Mouse (Mus musculus) spleen, adult 2 months (tissue): Measurements from ENCODE around the gene Nsun2. TPM values are rescaled to one million over a fixed set of nuclear protein-coding genes. Genes with fewer than 3 reads are reported as not detected.
"Not testable (repeated sequence)": the region's sequence is repeated elsewhere in the genome, so short reads cannot be mapped to it uniquely, and the experiment has no call there.

Source experiments
- DNase-seq, 2 experiments: peaks; one replicate each; pipeline versions ENCODE4 v3.0.0 to v3.0.0-alpha.2; 2012 to 2021; ENCODE audit warnings: low spot score in 2 of 2, low read depth in 1 of 2
- H3K27ac ChIP-seq: fragments of 200-500 bp; 2 replicates; pipeline ENCODE4 v1.5.1; 2012; ENCODE audit warnings: low read length, inconsistent platforms; ENCODE audit not compliant: insufficient read depth
- H3K27me3 ChIP-seq: fragments of 200-500 bp; 2 replicates; pipeline ENCODE4 v1.6.1; 2012; ENCODE audit warnings: mild to moderate bottlenecking, moderate library complexity, low read length, inconsistent platforms; ENCODE audit not compliant: control insufficient read depth, insufficient read depth
- H3K36me3 ChIP-seq: fragments of 200-500 bp; 2 replicates; pipeline ENCODE4 v1.6.1; 2012; ENCODE audit warnings: mild to moderate bottlenecking, low read length, inconsistent platforms; ENCODE audit not compliant: control insufficient read depth, insufficient read depth
- H3K4me1 ChIP-seq: fragments of 200-500 bp; 2 replicates; pipeline ENCODE4 v1.6.1; 2011; ENCODE audit warnings: inconsistent platforms; ENCODE audit not compliant: control insufficient read depth, insufficient read depth, insufficient read length
- H3K4me3 ChIP-seq: fragments of 200-500 bp; 2 replicates; pipeline ENCODE4 v1.5.1; 2011; ENCODE audit warnings: mild to moderate bottlenecking, inconsistent platforms; ENCODE audit not compliant: insufficient read depth, insufficient read length; ENCODE audit errors: extremely low read depth
- CTCF ChIP-seq: fragments of 200-500 bp; IDR thresholded peaks from 2 replicates; pipeline ENCODE4 v1.5.1; 2011; ENCODE audit warnings: mild to moderate bottlenecking, inconsistent platforms; ENCODE audit not compliant: insufficient read depth, insufficient read length, insufficient replicate concordance; ENCODE audit errors: extremely low read depth
- POLR2A ChIP-seq: fragments of 200-500 bp; IDR thresholded peaks from 2 replicates; pipeline ENCODE4 v1.6.1; 2011; ENCODE audit warnings: low read depth, low read length, inconsistent platforms
- WGBS: fragments of 180-500 bp; shearing (Covaris S2); methylation state at CpG from one replicate; pipeline ENCODE4 v1.1.7; 2018; 5-methylcytosine and 5-hydroxymethylcytosine counted together
- polyA plus RNA-seq: library from polyadenylated mRNA; depleted of rRNA; stranded (reverse); fragments of >200 nt; gene quantifications from 2 replicates; pipeline ENCODE4 v1.2.3, GENCODE M21; 2012

The Nsun2 gene
- polyA plus RNA-seq, 1 experiment = 43.2 TPM

DNA sequence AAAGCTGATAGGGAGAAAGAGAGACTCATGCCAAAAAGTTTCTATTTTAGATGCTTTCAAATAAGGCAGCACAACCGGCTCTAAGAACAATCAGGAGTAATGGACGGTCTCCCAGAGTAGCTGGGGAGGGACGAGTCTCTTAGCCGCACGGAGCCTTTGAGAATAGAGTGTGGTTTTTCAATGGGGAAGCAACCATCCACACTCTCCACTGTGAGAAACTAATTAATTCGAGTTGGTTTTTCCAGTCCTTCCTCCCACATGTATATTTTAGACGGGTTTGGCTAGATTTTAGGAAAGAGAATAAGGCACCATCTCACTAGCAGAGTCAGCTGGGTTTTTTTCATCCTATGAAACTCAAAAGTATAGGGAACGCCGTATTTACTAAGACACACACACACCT is 28.5 kb downstream of the Nsun2 start:
- Histone ChIP-seq H3K27me3 (no peaks in the 10 kb centered on the region), H3K4me1 (no peaks in the 10 kb centered on the region), H3K36me3 (no peaks in the 10 kb centered on the region), H3K4me3 (no peak overlapping the region), H3K27ac (no peak overlapping the region)
- TF ChIP-seq CTCF = no peak
- no peak for TF ChIP-seq POLR2A
- 86% methylated on average over 9 of the region's 9 CpGs for whole genome bisulfite sequencing
- no peak for DNase-seq

- 88% methylated on average over 12 of the region's 12 CpGs for WGBS
- no peaks in the 10 kb centered on the region for H3K4me1 ChIP-seq
- no peak for TF ChIP-seq CTCF
- TF ChIP-seq POLR2A = no peak
- no peak overlapping the region for H3K4me3 ChIP-seq
- no peaks in the 10 kb centered on the region for H3K27me3 ChIP-seq
- H3K36me3 ChIP-seq = no peaks in the 10 kb centered on the region
- DNase-seq = no peak
- H3K27ac ChIP-seq = no peak overlapping the region
These were observed 29.4 kb downstream of the Nsun2 start for GRCm38 (mm10) chr13:69562654-69563574.

DNA sequence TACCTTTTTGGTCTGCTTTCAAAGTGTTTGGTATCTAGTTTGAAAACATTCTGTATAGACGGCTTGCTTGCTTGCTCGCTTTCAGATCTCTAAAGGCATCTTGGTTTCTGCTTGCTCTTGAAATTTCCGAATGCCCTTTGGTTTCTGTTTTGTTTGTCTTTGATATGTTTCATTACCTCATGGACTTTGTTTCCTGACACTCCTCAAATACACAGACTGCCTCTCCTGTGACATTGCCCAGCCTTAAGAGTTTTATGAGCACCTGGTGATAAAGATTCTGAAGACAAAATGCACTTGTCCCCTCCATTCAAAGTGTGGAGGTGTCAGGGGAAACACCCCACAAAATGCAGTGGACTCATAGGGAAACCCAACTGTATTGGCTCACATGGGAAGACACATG is 30.4 kb downstream of the Nsun2 start:
- WGBS = 77% methylated on average over 3 of the region's 3 CpGs
- H3K27ac ChIP-seq = no peak overlapping the region
- no peak for TF ChIP-seq POLR2A
- no peak for TF ChIP-seq CTCF
- no peaks in the 10 kb centered on the region for H3K4me1 ChIP-seq
- DNase-seq = no peak
- no peaks in the 10 kb centered on the region for H3K27me3 ChIP-seq
- H3K4me3 ChIP-seq = no peak overlapping the region
- H3K36me3 ChIP-seq = no peaks in the 10 kb centered on the region

DNA sequence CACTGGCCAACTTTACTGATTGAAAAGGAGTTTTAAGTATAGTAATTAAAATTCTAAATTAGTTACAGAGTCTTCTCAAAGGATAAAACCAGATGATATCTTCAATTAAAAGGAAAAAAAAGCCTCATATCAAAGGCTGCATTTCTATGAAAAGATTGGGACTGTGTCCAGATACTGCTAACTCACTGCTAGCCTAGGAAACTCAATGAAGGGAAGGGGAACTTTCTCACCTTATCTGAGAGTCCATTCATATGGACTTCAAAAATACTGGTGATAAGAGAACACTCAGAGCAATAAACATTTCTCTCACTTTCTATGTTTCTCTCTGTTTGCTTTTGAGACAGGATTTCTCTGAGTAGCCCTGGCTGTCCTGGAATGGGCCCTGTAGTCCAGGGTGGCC is 31.0 kb downstream of the Nsun2 start:
- Histone ChIP-seq H3K27me3 (no peaks in the 10 kb centered on the region), H3K27ac (no peak overlapping the region), H3K4me1 (no peaks in the 10 kb centered on the region), H3K4me3 (no peak overlapping the region), H3K36me3 (no peaks in the 10 kb centered on the region)
- DNase-seq = no peak
- no peak for TF ChIP-seq POLR2A
- TF ChIP-seq CTCF = no peak

DNA sequence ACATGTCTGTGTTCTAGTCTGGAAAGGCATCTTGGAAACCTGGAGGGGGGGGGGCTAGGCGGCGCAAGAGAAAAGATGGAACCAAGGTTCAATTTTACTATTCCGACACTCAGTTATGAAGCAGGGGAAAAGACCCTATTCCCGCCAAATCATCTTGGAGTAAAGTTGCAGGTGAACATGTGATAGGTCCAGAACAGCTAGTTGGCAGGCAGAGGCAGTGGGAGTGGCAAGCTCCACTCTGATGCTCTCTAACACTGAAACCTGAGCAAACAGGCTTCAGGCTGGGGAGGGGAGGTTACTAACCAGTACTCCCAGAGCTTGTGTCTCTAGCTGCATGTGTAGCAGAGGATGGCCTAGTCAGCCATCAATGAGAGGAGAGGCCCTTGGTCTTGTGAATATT is 31.9 kb downstream of the Nsun2 start:
- H3K27ac ChIP-seq, DNase-seq, H3K27me3 ChIP-seq, H3K4me1 ChIP-seq, H3K36me3 ChIP-seq, H3K4me3 ChIP-seq: not testable (repeated sequence)
- WGBS = 99% methylated on average over 4 of the region's 4 CpGs

GRCm38 (mm10) chr13:69569201-69569600 is 35.7 kb downstream of the Nsun2 start:
- WGBS = 84% methylated on average over 9 of the region's 9 CpGs
- Histone ChIP-seq H3K4me3 (no peak overlapping the region), H3K27me3 (no peaks in the 10 kb centered on the region), H3K27ac (no peak overlapping the region), H3K4me1 (no peaks in the 10 kb centered on the region), H3K36me3 (no peaks in the 10 kb centered on the region)
- TF ChIP-seq CTCF (no peak), POLR2A (no peak)
- DNase-seq = no peak

- Histone ChIP-seq H3K27ac (no peak overlapping the region), H3K36me3 (no peaks in the 10 kb centered on the region), H3K4me3 (no peak overlapping the region), H3K4me1 (no peaks in the 10 kb centered on the region), H3K27me3 (no peaks in the 10 kb centered on the region)
- TF ChIP-seq POLR2A = no peak
- TF ChIP-seq CTCF = no peak
- 88% methylated on average over 3 of the region's 3 CpGs for WGBS
- DNase-seq = no peak
These were observed 39.0 kb downstream of the Nsun2 start for GRCm38 (mm10) chr13:69572594-69572993.

DNA sequence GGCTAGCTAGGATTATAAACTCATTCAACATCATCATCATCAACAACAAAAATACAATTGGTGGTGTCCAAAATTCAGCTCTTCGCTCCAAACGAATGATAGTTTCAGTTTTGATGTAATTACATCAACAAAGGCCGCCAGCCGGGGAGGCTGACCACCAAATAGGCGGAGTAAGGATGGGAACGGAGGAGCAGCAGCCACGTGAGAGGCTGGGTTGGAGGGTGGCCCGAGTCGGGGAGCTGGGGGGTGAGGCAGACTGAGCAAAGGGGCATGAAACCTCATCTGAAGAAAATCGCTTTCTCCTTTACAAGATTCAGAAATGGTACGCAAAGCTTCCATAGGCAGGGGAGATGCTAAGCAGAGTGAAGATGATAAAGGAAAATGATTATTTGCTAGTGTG is 43.1 kb downstream of the Nsun2 start:
- Histone ChIP-seq H3K27me3 (no peaks in the 10 kb centered on the region), H3K36me3 (no peaks in the 10 kb centered on the region), H3K27ac (no peak overlapping the region), H3K4me3 (no peak overlapping the region), H3K4me1 (no peaks in the 10 kb centered on the region)
- no peak for TF ChIP-seq CTCF
- TF ChIP-seq POLR2A = no peak
- no peak for DNase-seq
- 82% methylated on average over 11 of the region's 11 CpGs for WGBS
